ENCODE assay signal across 9 mouse cellular contexts in the genomic region with DNA sequence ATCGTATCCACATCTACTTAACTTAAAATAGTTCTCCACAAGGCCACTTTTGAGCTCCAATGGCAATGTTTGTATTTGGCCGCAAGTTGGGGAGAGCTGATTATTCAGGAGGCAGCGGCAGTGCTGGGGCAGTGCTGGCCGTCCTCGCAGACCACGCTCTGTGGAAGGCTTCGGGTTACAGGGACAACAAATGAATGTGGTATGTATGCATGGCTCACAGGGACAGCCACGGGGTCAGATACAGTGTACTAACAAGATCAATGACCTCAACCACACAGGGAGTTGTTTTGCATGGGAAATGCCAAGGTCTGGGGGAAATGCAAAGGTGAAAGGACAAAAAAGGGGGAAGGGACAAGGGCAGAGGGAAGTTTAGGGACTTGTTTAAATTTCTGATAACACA. TPM values are rescaled to one million over a fixed set of nuclear protein-coding genes. Genes with fewer than 3 reads are reported as not detected.
DNase-seq lines count a peak whose midpoint lies in the region; ATAC-seq lines count a peak whose summit lies in the region.
"Had no signal": no experiment of that assay in that cellular context is flagged by ENCODE, and none has a peak within 500 bp of the region (broad histone marks: within the 10 kb centered on the region; RNA-seq: fewer than 3 reads in every experiment).

No protein-coding gene starts in this region.

- no peaks in the 10 kb centered on the region for H3K9me3 ChIP-seq in hindbrain, embryonic 12.5 days (replicated peaks)
- no peaks in the 10 kb centered on the region for H3K9me3 ChIP-seq in hindbrain, embryonic 14.5 days (ENCODE audit: control insufficient read depth, low read length)
- no peaks in the 10 kb centered on the region for H3K9me3 ChIP-seq in kidney, embryonic 14.5 days (ENCODE audit: control insufficient read depth, low read length)
- H3K9me3 ChIP-seq: neural tube, embryonic 12.5 days had no signal

- peaks cover 11% of the 10 kb centered on the region; the same call in 1 of the 2 replicates for H3K4me1 ChIP-seq in hindbrain, embryonic 12.5 days
- no peaks in the 10 kb centered on the region for H3K4me1 ChIP-seq in hindbrain, embryonic 14.5 days (replicated peaks; ENCODE audit: control insufficient read depth, insufficient read depth, low read length)
- H3K4me1 ChIP-seq in kidney, embryonic 14.5 days (ENCODE audit: control insufficient read depth, insufficient read depth, low read length) = peaks cover 37% of the 10 kb centered on the region

- no peak overlapping the region for H3K4me3 ChIP-seq in hindbrain, embryonic 12.5 days
- H3K4me3 ChIP-seq in hindbrain, embryonic 14.5 days (replicated peaks; ENCODE audit: low read length) = no peak overlapping the region
- H3K4me3 ChIP-seq in kidney, embryonic 14.5 days (ENCODE audit: low read length) = no peak overlapping the region
- H3K4me3 ChIP-seq: neural tube, embryonic 12.5 days had no signal

- no peak for ATAC-seq in hindbrain, embryonic 12.5 days (ENCODE audit: low FRiP score)
- no peak for ATAC-seq in hindbrain, embryonic 14.5 days (ENCODE audit: low FRiP score)
- ATAC-seq in kidney, embryonic 14.5 days (ENCODE audit: low FRiP score, low TSS enrichment) = peak; percentile 86
- peak; percentile 42; the same call in 1 of the 2 replicates for ATAC-seq in monocyte, adult 5-6 weeks (replicated peaks; ENCODE audit: insufficient number of reproducible peaks, low FRiP score, low TSS enrichment, poor library complexity, severe bottlenecking)

- no peak overlapping the region for H3K9ac ChIP-seq in hindbrain, embryonic 12.5 days
- no peak overlapping the region for H3K9ac ChIP-seq in hindbrain, embryonic 14.5 days
- H3K9ac ChIP-seq in kidney, embryonic 14.5 days (ENCODE audit: low read depth, low read length) = no peak overlapping the region
- H3K9ac ChIP-seq: neural tube, embryonic 12.5 days had no signal

- 0 out of 2 replicates have a peak overlapping the region, but pooled peaks have one; percentile 0 for H3K4me2 ChIP-seq in hindbrain, embryonic 12.5 days (replicated peaks)
- no peak overlapping the region for H3K4me2 ChIP-seq in hindbrain, embryonic 14.5 days (replicated peaks)
- H3K4me2 ChIP-seq in kidney, embryonic 14.5 days (replicated peaks; ENCODE audit: low read depth, low read length) = peak overlapping the region; percentile 0; the same call in 1 of the 2 replicates
- H3K4me2 ChIP-seq: neural tube, embryonic 12.5 days had no signal

- H3K27me3 ChIP-seq in hindbrain, embryonic 12.5 days = no peaks in the 10 kb centered on the region
- H3K27me3 ChIP-seq in hindbrain, embryonic 14.5 days (ENCODE audit: control insufficient read depth, insufficient read depth, low read length) = no peaks in the 10 kb centered on the region
- no peaks in the 10 kb centered on the region for H3K27me3 ChIP-seq in kidney, embryonic 14.5 days (ENCODE audit: control insufficient read depth, insufficient read depth, low read length)
- H3K27me3 ChIP-seq: neural tube, embryonic 12.5 days had no signal

- peaks cover 11% of the 10 kb centered on the region for H3K36me3 ChIP-seq in hindbrain, embryonic 12.5 days
- peaks cover 24% of the 10 kb centered on the region for H3K36me3 ChIP-seq in hindbrain, embryonic 14.5 days (replicated peaks; ENCODE audit: control insufficient read depth, insufficient read depth)
- no peaks in the 10 kb centered on the region; the same call in 1 of the 2 replicates for H3K36me3 ChIP-seq in kidney, embryonic 14.5 days (ENCODE audit: control insufficient read depth, insufficient read depth, low read length)

- no peak for DNase-seq in hindbrain, embryonic 14.5 days (ENCODE audit: low spot score)
- DNase-seq in embryo, embryonic 10 days (ENCODE audit: low spot score) = peak; percentile 84
- no peak for DNase-seq in cerebellum, postnatal 25 days
- DNase-seq in urinary bladder, postnatal 25 days (ENCODE audit: low spot score) = no peak
- no peak for DNase-seq in spleen, postnatal 14 days (ENCODE audit: low spot score in 2 of 2)

- WGBS in hindbrain, embryonic 12.5 days = 12% methylated on average over 8 of the region's 8 CpGs
- WGBS in hindbrain, embryonic 14.5 days = 12% methylated on average over 8 of the region's 8 CpGs
- 6% methylated on average over 8 of the region's 8 CpGs for WGBS in kidney, embryonic 14.5 days

- H3K27ac ChIP-seq in hindbrain, embryonic 12.5 days = no peak overlapping the region
- no peak overlapping the region for H3K27ac ChIP-seq in hindbrain, embryonic 14.5 days
- peak overlapping the region; percentile 4; the same call in 1 of the 2 replicates for H3K27ac ChIP-seq in kidney, embryonic 14.5 days (ENCODE audit: low read depth, low read length)
- H3K27ac ChIP-seq: neural tube, embryonic 12.5 days had no signal

RNA-seq across cellular contexts. Expression of a gene that starts 41.6 kb away (rescaled TPM):
- polyA plus RNA-seq in hindbrain, embryonic 12.5 days (2016; fragmentation: Nextera tagmentation; extraction: Ambion mirVana) = 17.1 and 19.8 TPM in 2 replicates
- 44.6 and 49.8 TPM in 2 replicates for polyA plus RNA-seq in hindbrain, embryonic 14.5 days (2014; fragmentation: Nextera tagmentation; extraction: Ambion mirVana)
- polyA plus RNA-seq in kidney, embryonic 14.5 days (2014; fragmentation: Nextera tagmentation; extraction: Ambion mirVana) = 12.0 and 18.0 TPM in 2 replicates
- 15.0 to 28.8 TPM (median 17.0 TPM) in 3 replicates for total RNA-seq in monocyte, adult 5-6 weeks (2017)

Comparison
In these comparisons a context has a peak if more than half of its experiments do, and no peak if none do; other contexts are left out.
1. ATAC-seq: peak in kidney, embryonic 14.5 days (single experiment) and monocyte, adult 5-6 weeks (single experiment); none in hindbrain, embryonic 12.5 days (single experiment) and hindbrain, embryonic 14.5 days (single experiment).